Mouse (Mus musculus) cerebellum, postnatal 36 days (tissue): ENCODE measurements around the gene Hspb7.

Experiments used
- DNase-seq, 2 experiments: peaks; one replicate each; pipeline ENCODE4 v3.0.0; 2021 to 2022; ENCODE audit warnings: mixed read lengths in 2 of 2

Gene Hspb7

DNA sequence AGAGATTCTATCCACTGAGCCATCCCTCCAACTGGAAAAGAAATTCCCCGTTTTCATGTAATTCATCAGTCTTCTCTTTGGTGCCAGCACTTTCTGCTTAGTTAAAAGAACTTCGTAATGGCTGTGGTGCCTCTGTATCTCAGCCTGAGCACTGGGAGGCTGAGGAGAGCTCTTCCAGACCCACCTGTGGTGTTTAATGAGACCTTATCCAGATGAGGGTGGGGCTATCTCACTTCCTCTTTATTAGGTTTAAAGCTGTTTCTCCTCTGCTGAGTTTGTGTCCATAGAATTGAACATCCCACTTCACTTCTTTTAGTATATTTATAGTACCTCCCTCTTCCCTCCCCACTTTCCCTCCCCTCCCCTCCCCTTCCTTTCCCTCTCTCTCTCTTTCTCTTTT is 30.7 kb downstream of the Hspb7 start:
- DNase-seq: no peak

DNA sequence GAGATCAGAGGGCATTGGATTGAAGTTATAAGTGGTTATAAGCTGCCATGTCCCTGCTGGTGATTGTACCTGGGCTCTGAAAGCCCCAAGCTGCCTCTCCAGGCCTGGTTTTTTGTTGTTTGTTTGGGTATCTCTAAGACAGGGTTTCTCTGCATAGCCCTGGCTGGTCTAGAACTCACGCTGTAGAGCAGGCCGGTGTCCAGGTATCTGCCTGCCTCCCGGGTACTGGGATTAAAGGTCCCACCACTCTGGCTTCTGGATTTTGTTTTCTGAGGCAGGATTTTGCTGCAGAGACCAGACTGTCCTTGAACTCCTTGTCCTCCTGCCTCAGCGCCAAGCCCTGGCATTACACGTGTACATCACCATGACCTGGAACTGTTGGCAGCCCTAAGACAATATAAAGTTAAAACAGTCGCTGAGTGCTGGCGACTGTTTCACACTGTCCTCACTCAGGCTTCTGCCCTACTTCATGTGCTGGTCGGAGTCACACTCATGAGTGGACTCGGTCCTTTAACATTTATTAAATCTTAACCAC is 31.4 kb downstream of the Hspb7 start:
- no peak for DNase-seq

DNA sequence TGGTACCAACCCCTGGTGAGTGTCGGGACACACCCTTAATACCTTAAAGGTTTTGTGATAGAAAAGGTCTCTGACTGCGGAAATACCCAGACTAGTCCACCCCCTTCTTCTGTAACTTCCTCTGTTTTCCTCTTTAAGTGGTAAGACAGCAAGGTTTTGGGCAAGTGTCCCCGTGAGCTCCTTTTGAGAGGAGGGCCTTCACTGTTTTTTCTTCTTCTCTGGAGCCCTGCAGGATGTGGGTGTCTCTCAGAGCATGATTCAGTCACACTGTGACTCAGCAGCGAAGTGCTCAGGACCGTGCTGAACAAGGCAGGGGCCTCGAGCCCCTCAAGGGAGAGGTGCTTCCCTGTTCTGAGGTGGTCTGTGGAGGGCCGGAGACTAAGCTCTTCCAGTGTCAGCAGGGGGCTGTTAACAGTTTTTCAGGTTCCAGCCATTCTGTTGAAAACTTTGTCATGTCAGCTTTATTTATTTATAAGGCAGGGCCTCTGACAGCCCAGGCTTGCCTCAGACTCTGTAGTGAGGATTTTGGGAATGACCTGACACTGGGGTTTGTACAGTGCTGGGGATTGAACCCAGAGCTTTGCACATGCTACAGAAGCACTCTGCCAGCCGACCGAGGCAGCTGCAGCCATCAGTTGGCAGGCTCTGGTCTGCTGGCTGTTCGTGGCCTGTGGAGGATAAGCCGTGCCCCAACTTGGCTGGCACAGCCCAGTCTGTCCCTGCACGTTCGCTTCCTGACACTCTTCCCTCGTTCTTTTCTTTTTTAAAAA is 34.2 kb downstream of the Hspb7 start:
- DNase-seq: no peak

DNA sequence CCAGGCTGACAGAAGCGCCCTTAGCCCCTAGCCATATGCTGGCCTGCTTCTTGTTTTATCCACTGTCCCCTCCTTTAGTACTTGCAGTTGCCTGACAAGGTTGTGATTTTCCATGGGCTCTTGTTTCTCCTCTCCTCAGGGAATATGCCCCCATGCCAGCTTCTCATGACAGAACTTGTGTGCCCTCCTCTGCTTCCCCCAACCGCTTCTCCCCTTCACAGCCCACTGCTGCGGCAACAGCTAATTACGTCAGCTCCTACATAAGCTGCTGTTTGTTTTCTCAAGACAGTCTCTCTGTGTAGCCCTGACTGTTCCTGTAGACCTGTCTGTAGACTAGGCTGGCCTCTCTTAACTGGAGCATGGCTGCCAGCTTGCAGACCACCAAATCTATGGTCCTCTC is 34.9 kb downstream of the Hspb7 start:
- DNase-seq: no peak

DNA sequence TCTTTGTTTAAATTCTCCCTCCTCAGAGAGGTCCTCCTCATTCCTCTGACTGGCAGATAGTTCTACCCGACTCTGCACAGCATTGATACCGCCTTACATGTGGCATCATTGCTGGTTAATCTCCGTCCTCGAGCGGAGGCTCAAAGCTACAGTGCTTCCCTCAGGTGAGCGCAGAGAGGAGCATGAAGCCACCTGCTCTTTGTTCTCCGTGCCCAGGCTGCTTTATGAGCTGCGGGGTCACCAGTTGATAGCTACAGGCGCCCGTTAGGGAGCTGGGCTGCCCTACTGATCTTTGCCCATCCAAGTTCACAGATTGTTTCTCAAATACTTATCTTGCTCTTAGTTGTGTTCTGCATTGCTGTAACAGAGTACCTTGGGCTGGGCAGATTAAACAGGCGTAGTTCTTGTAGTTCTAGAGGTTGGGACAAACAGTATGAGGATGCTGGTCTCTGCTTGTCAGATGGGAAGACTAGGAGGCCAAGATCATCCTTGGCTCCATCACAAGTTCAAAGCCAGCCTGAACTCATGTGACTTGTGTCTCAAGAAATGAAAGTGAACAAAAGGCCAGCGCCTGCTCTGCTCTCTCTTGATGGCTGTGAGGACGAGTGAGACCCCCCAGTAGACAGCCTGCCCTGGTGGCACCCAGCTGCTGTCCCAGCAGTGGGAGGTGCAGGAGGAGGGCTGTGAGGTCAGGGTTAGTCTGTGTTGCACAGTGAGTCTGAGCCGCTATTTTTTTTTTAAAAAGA is 35.8 kb downstream of the Hspb7 start:
- no peak for DNase-seq

DNA sequence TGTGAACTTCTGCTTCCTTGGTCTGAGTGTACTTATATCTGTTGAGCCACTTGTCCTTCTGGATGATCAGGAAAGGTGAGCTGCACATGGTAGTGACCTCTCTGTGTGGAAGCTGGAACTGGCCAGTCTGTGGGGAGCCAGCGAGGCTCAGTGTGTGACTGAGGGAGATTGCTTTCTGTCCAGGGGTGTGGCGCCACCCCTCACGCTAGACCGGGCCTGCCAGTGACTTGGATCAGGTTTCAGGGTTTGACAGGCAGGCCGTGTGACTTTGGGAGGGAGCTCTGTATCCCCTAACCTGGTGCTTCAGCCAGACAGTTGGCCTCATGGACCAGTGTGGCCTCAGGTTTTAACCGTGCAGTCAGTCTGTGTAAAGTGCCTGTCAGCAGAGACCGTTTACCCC is 37.7 kb downstream of the Hspb7 start:
- no peak for DNase-seq

DNA sequence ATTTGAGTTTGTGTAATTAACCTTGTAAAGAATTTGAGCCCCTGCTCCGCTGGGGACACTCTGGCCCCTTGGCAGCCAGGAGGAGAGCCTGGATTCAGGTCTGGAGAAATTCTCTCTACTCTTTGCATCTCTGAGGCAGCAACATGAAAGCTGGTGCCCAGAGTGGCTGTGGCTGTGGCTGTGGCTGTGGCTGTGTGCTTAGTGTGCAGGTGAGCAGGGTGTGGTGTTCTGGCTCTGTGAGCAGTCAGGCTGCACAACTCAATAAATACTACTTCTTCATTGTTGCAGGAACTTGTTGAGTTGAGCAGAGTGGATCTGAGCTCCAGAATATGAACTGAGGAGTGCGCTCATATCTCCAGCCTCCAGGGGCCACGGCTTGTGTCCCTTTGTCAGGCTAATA is 38.3 kb downstream of the Hspb7 start:
- no peak for DNase-seq

DNA sequence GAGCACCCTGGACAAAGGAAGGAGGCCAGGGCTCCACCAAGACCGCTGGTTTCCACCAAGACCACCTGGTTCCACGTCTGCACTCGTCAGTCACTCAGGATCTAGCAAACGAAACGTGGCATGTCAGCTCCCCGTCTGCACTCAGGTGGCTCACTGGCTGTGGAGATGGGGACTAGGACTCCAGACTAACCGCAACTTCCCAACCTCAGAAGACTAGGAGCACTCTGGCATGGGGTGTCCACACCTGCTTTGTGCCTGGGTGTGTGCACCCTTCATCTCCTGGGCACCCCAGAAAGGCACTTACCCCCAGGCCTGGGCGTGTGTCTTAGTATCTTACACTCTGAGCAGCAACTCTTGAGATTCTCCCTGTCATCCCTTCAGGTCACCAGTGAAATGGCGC is 39.2 kb downstream of the Hspb7 start:
- no peak for DNase-seq

DNA sequence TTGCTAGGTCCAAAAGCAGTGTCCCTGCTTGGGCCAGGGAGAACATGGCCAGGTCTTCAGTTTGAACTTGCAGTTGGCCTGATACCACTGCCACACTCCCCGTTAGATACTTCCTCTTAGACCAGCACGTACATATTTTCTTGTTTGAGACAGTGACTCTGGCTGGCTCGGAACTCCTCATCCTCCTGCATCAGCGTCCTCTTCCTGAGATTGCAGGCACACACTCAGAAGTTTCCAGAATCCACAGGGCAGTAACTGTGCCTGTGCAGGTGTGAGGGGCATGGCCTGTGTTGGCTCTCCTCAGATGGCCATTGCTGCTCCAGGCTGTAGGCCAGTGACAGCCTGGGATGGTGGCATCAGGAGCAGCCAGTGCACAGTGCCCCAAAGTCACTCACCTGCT is 39.9 kb downstream of the Hspb7 start:
- DNase-seq: no peak

DNA sequence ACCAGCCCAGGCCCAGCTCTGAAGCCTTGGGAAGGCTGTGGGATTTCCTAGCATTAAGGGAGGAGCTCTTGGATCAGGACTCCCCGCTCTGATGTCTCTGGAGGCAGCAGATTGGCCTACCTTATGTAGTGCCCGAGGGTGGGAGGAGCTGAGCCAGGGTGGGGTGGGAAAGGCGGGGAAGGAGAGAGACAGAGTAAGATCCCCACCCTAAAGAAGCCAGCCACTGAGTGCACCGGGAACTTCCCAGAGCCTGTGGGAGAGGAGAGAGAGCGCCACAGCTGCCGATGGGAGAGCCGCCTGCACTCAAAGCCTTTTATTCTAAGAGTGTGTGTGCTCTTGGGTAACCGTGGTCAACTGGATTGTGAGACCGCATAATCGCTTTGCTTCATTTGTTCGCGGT is 40.5 kb downstream of the Hspb7 start:
- DNase-seq: no peak

DNA sequence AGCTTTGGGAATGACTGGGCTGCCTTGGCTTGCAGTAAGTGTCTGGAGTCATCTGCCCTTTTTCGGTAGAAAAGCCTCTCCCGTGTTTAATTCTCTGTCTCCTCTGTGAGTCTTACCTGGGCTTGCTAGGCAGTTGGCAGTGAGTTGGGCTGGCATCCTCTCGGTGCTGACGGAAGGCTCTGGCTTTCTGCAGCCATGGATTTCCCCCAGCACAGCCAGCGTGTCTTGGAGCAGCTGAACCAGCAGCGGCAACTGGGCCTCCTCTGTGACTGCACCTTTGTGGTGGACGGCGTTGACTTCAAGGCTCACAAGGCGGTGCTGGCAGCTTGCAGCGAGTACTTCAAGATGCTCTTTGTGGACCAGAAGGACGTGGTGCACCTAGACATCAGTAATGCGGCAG is 41.0 kb downstream of the Hspb7 start:
- no peak for DNase-seq

DNA sequence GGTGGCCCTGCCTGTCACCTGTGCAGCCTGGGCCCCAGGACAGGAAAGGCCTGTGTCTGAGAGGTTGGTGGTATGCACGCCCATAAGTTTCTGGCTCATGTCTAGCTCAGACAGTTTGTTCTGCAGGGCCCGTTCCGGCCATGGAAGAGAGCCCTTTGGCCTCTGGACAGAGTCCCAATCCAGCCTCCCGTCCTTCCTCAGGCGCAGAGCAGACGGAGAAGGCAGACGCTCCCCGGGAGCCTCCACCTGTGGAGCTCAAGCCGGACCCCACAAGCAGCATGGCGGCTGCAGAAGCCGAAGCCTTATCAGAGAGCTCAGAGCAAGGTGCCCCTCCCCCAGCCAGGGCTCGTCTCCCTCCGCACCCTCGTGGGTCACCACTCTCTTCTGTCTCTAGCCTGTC is 42.9 kb downstream of the Hspb7 start:
- no peak for DNase-seq

DNA sequence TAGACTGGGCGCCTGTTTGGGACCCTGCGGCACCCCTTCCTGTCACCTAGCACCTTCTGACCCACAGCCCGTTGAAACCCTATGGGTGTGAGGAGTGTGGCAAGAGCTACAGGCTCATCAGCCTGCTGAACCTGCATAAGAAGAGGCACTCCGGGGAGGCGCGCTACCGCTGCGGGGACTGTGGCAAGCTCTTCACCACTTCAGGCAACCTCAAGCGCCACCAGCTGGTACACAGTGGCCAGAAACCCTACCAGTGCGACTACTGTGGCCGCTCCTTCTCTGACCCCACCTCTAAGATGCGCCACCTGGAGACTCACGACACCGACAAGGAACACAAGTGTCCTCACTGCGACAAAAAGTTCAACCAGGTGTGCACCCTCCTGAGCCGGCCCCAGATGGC is 44.1 kb downstream of the Hspb7 start:
- DNase-seq: no peak

DNA sequence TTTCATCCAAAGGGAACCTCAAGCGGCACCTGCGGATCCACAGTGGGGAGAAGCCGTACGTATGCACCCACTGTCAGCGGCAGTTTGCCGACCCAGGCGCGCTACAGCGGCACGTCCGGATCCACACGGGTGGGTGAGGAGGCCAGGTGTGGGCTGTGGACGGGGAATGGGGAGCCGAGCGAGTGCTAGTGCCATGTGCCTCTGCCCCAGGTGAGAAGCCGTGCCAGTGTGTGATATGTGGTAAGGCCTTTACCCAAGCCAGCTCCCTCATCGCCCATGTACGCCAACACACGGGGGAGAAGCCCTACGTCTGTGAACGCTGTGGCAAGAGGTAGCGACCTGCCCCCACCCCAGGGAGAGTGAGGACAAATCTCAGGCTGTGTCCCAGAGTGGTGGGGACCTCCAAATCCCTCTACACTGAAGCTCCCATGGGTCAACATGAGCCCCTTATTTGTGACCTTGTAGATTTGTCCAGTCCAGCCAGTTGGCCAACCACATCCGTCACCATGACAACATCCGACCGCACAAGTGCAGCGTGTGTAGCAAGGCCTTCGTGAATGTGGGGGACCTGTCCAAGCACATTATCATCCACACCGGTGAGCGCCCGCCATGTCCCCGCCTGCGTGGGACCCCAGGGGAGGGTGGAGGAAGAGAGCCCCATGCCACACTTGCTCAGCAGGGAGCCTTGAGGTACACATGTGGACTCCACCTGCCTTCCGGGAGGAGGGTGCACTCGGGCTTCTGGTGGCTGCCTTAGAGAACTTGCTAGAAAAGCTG is 45.1 kb downstream of the Hspb7 start:
- no peak for DNase-seq

DNA sequence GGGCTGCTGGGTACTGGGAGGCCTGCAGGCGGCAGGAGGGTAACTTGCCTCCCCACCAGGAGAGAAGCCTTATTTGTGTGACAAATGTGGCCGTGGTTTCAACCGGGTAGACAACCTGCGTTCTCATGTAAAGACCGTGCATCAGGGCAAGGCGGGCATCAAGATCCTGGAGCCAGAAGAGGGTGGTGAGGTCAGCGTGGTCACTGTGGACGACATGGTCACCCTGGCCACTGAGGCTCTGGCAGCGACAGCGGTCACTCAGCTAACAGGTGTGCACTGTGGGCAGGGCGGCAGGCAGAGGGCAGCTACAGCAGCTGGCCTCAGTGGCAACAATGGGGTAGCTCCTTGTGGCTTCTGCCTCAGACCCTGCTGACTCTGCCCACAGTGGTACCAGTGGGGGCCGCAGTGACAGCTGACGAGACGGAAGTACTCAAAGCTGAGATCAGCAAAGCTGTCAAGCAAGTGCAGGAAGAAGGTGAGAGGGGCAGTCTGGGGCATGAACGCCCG is 45.8 kb downstream of the Hspb7 start:
- no peak for DNase-seq

DNA sequence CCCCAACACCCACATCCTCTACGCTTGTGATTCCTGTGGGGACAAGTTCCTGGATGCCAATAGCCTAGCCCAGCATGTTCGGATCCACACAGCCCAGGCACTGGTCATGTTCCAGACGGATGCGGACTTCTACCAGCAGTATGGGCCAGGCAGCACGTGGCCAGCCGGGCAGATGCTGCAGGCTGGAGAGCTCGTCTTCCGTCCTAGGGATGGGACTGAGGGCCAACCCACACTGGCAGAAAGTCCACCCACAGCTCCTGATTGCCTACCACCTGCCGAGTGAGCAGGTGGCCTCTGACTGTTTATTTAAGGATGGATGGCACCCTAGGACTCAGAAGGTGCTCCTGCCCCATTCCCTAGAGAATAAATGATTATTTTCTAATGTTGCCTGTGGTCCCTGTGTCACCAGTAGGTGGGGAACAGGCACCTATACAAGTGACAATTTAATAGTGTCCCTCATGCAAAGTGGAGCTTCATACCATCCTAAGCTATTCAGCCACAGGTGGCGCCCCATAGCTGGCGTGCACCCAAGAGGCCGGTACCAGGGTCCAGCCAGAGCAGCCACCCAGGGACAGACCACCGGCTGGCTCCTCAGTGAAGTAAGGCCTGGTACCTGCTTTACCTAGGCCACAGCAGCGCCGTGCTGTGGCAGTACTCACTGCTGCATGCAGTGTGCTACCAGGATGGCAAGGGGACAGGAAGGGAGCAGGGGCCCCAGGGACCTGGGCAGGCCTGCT is 46.4 kb downstream of the Hspb7 start:
- DNase-seq: no peak

DNA sequence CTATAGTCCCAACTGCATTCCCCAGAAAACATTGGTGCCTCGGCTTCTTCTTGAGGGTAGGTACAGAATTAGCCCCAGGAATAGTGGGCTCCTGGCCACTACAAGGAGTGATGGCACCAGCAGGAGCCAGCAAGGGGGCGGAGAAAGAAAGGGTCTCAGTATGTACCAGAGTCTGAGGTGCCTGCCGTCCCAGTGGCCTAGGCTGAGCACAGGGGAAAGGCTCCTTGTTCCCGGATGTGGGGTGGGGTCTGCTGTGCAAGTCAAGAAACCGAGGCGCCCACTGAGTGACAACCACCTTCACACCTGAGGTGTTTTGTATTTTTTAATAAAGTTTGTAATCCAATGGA is 47.0 kb downstream of the Hspb7 start:
- no peak for DNase-seq

DNA sequence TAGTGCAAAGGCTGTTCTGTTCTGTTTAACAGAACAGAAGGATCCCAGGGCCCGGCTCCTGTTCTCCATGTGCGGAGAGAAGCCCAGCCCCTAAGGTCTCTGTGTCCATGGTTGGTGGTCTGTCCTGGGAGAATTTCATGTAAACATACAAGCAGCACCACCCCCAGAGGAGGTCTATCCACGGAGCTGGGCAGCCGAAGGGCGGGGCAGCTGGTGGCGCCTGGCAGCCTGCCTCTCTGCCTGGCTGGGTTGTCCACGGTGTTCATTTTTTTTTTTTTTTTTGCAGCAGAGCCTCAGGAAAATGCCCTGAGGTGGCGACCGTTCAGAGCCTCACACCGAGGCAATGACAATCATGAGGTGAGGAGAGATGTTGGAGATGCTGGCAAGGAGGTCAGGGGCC is 48.0 kb downstream of the Hspb7 start:
- peak; percentile 70 to 78 for DNase-seq

DNA sequence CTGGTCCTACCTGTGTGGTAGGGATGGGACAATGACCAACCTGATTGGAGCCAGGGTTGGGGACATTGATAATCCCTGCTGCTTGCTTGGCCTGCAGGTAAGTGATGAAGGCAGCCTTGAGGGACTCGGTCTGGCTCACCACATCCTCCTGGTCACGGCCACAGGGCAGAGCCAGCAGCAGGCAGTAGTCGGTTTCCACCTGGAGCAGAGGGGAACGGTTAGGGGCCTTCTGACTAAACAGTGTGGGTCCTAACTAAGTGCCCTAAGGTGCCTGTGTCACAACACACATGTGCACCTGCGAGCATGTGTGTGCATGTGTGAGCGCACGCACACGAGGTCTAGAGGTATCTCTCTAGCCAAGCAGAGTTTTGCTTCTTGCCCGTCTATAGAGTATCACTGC is 48.8 kb downstream of the Hspb7 start:
- DNase-seq: no peak

DNA sequence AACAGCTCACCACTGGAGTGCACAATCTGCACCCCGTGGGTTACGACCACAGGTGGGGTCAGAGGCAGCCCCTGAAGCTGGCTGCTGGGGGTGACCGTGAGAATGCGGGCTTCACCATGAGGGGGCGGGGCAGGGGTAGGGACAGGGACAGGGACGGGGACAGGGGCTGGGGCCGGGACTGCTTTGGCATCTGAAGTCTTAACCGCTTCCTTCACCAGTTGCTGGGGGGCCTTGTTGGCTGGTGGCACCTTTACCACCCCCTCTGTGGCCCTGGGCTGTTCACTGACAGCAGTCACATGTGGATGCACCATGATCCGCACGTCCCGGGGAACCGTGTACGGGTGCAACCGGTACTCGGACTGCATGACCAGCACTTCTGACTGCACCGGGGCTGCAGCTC is 50.9 kb downstream of the Hspb7 start:
- DNase-seq: no peak

DNA sequence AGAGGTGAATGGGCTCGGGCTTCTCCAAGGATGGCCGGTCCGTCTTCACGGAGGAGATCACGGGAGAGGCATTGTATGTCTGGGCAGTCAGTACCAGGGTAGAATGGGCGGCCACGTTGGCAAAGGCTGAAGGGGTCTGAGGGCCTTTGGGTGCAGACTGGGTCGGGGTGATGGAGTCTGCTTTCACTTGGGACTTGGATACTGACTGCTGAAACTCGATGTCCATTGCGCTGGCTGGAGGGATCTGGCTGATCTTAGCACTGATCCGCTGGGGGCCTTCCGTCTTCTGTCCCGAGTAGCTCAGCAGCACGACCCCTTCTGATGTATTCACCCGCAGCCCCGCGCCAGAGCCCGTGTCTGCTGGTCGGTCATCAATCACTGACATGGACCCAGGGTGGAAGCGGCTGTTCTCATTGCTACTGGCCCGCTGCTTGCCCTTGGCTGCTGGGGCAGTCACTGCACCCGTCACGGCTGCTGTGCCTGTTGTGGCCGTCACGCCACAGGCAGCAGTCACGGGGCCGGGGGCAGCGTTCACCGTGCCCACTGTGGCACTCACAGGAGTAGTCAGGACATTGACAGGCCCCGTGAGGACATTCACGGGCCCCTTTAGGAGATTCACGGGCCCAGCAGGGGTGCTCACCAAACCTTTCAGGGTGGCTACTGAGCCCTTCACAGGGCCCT is 52.2 kb downstream of the Hspb7 start:
- DNase-seq: no peak

DNA sequence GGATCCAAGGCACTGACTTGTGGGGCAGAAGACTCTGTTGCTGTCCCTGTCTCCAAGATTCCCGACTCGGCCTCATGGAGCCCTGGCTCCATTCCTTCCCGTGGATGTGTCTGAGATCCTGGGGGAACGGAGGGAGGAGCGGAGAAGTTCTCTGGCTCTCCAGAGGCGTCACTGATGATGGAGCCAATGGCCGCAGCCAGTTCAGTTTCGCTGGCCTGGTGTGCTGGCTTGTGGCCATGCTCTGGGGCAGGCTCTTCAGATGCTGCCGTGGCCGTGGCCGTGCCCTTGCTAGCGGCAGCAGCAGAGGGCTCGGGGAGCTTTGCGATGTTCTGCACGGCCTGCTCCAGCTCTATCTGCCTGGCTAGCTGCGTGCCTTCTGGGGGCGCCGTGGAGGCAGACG is 53.9 kb downstream of the Hspb7 start:
- DNase-seq: peak in 1 of 2 experiments; percentile 22
